Mouse (Mus musculus) CH12F3 (cell line): ENCODE data around the gene Olfr701.

Source experiments
- in situ Hi-C: fragments of 300-500 bp; cut with MboI; formaldehyde crosslinking; loops from 2 replicates; pipeline ENCODE4 v1.14.3; 2020; ENCODE audit warnings: low sequenced_read_pairs

Gene Olfr701

DNA sequence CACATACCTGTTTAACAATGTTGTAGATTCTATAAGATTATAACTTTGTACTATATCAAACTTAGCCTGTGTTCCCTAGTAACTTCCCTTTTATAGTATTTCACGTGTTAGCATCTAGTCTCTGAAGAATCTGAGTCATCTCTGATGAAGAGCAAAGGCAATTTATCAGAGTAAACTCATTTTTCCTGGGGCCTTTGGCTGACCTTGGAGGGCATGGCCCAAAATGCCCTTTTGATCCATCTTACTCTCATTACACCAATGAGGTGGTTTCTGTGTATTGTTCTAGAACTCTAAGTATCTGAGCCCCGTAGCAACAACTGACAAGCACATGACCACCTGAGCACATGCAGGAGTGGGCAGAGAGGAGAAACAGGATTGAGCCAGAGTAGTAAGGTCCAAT lies at the start of gene Olfr701:
TSS of gene Olfr701 (plus strand) at position 301 of the 400 bp plus-strand sequence.
- in situ Hi-C loops = no loop called here

DNA sequence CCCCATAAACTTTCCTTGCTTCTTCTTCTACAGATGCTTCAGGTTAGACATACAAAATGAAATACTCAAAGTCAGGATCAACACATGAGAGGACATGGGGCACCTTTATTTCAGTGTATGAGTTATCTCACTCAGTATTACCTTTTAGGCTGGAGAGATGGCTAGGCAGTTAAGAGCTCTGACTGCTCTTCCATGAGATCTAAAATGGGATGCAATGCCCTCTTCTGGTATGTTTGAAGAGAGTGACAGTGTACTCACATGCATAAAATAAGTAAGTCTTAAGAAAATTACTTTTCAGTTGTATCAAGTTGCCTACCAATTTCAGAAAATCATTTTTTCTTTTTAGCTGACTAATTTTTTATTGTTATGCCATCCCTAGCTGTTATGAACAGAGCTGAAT lies 25.6 kb upstream of the Olfr701 start:
- in situ Hi-C loops = no loop called here

DNA sequence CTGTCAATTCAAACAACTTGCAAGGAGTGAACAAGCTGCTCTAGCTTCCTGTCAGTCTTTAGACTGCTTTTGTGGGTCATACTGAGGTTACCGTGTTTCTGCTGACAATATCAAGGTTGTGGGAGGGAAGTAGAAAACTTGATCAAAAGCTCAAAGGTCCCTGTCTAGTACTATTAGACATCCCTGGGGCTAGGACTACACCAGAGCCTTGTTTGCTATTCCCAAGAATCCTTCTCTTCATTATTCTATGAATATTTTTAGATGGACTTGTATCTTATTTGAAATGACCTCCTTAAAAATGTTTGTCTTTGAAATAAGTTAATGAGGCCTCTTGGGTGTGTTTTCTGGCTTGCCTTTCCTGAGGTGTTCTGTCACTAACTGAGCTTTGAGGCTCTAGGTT lies 20.8 kb upstream of the Olfr701 start, which contains the start of gene Olfr699:
TSS of gene Olfr699 (minus strand) at position 101 of the 400 bp plus-strand sequence.
- in situ Hi-C loops = no loop called here

DNA sequence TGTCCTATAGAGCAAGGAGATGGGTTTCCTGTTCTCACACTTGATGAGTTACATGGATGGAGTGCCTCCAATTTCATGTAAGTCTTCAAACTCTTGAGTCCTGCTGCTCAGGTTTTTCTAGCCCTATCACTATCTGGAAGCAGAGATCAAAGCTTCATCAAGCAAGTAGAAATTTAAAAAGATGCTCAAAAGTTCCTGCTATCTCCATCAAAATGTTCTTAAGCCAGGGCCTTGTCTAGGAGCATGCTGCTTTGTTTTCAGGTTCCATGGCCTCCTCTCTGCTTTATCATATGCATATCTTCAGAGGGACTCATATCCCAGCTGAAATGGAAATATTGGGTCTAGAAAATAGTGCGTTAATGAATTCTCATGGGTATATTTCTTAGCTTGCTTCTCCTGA lies 5.2 kb upstream of the Olfr701 start, which contains the start of gene Olfr700:
TSS of gene Olfr700 (minus strand) at position 101 of the 400 bp plus-strand sequence.
- in situ Hi-C loops = no loop called here

DNA sequence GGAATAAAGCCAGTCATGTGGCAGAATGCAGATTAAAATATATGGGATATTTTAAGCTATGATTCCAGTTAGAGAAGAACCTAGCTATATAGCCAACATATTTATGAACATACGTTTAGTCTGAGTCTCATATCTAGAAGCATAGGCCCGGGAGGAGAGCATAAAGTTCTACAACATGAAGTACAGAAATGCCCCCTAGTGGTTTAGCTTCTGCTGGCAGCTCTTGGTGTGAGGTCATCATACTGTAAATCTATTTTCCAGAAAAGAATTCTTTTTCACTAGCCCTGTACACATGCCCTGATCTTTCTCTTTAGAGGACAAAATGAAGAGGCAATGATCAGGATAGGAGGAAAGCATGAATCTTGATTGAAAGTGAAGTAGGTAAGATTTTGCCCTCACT lies 1.8 kb downstream of the Olfr701 start:
- in situ Hi-C loops = no loop called here

DNA sequence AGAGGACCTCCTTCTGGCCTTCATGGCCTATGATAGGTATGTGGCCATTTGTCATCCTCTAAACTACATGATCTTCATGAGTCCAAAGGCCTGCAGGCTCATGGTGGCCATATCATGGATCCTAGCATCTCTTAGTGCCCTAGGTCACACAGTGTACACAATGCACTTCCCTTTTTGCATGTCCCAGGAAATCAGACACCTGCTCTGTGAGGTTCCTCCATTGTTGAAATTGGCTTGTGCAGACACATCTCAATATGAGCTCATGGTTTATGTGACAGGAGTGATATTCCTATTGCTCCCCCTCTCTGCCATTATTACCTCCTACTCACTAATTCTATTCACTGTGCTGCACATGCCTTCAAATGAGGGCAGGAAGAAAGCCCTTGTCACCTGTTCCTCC lies 4.5 kb downstream of the Olfr701 start:
- in situ Hi-C loops = no loop called here

DNA sequence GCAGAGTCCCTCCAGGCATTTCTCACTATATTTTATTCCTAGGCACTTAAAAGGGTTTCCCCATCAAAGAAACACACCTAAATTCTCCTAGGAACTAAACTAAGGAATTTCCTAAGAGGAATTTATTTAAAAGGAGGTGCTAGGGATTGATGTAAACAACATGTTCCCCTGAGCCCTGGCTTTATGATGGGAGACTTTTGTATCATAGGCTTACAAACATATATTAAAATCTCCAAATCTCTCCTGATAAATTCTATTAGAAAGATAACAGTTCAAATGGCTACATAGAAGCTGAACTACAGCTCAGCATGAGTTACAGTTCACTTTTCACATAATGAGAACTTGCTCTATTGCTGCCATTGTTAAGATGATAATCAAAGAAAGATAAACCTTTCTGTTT lies 19.9 kb downstream of the Olfr701 start, which contains the start of gene Olfr702:
TSS of gene Olfr702 (minus strand) at position 101 of the 400 bp plus-strand sequence.
- in situ Hi-C loops = no loop called here

DNA sequence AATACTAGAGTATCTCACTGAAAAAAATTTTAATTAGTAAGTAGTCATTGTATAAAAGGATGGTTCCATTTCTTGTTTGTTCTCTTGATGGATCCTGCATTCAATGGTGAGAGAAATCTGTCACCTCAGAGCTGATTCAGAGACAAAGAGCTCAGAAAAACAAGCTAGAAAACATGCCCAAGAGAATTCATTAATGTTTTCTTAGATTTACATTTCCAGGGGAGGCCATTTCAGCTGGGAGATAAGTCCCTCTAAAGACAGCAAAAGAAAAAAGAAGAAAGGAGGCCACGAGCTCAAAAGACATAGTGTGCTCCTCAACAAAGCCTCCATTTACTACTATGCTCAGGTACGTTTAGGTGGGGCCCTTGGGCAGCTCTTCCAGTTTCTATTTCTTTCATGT lies 29.1 kb downstream of the Olfr701 start, which contains the start of gene Olfr703:
TSS of gene Olfr703 (plus strand) at position 301 of the 400 bp plus-strand sequence.
- in situ Hi-C loops = no loop called here

DNA sequence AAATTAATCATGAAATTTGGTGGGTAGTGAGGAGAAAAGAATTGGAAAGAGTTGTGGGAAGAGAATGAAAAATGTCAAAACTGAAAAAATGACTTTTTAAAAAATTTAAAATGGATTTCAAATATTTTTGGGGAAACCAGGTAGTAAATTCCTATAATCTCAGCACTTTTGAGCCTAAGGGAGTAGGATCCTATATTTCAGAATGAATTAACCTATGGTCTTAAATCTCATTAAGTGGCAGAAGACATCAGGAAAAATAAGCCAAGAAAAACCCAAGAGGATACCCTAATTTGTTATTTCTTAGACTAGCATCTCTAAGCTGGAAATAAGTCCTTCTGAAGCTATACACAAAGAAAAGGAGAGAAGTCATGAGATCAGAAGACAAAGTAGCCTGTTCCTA lies 49.0 kb downstream of the Olfr701 start, which contains the start of gene Olfr704:
TSS of gene Olfr704 (plus strand) at position 301 of the 400 bp plus-strand sequence.
- in situ Hi-C loops = no loop called here
